Mouse (Mus musculus): ENCODE measurements around the gene Zfp663. TPM values are rescaled to one million over a fixed set of nuclear protein-coding genes. Genes with fewer than 3 reads are reported as not detected.

The Zfp663 gene
- 6.4 and 7.4 TPM in 2 replicates for polyA plus RNA-seq (2012; rRNA removed)

DNA sequence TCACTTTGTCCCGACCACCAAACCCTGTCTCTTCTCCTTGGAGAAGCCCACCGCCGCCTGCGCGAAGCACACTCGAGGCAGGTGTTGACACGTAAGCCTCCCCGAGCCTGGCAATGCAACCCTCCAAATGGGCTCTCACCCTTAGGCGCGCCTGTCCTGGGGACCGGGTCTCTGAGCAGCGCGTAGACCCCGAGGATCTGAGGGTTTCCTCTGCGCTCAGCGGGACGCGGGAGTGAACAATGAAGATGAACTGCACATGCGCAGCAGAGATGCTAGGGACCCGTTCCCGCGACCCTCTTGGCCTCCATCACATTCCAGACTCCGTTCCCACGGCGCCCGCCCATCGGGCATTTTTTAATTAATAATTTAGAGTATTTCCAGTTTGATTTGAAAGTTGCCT is at the start of gene Zfp663:
Gene Zfp663, minus strand, starts transcription at position 234 of the 400 bp plus-strand sequence.

DNA sequence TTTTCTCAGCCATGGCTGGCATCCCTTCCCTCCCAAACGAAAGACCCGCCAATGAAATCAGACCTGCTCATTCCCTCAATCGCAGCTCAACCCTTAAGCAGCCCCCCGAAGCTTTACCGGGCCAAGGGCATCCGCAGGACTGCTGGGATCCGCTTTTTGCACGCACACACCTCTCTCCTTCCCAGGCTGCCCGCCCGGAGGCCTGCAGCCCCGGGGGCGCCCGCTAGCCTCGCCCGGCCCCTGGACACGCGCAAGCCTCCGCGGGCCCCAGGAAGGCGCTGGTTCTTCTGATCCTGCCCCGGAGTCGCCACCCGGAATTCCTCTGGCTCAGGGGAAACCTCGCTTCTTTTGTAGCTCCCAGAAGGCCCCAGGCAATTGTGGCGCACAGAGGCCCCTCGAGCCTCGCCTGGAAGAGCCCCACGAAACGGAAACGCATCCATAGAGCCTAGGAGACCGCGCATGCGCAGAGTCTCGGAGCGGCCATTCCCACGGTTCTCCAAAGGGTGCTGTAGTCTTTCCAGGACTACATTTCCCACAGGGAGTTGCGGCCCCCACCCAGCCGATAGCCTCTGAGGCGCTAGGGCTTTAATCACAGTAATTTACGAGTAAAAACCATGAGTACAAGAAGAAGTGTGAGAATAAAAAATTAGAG is 19.4 kb upstream of the Zfp663 start, which contains the start of gene Zfp334:
Gene Zfp334, minus strand, starts transcription at position 416 of the 652 bp plus-strand sequence.

DNA sequence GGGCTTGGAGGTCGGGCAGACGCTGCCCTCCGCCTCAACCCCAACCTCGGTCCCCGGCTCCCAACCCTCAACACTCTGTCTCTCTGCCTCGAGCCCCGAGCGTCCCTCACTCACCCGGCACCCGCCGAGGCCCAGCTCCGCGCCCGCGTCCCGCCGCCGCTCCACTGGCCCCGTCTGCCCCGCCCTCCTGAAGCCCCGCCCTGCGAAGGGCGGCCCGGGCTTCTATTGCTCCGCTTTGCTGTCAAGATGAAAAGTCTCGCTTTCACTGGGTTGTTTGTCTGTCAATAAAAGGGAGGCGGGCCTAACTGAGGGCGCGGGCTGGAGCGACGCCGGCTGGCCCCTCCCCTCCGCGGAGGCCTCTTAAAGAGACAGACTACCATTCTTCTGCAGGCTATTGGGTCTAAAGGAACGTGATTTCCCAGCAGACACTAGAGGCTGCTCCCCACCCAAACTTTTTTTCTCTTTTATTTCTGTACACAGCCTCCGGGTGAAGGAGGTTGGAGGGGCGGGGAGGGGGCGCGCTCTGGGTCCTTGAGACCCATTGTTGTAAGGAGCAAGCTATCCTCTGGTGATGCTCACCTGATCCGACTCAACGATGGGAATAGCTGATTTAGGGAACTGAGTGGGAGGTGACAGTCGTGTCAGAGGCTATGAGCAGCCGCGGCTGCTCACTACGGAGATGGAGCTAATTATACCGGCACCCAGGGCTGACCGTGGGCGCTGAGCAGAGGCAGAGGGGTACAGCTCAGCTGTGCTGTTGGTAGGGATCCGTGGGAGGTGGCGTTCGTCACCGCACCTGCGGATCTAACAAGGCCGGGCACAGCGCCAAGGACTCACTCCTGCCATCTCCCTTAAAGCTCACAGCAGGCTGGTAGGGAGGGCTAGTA is 42.0 kb downstream of the Zfp663 start, which contains the start of gene Elmo2:
Gene Elmo2, minus strand, starts transcription at position 176 of the 887 bp plus-strand sequence.

Other genes with a start within 250 kb of the Zfp663 start
- 12.7 and 12.8 TPM in 2 replicates for gene Cdh22, start 133.9 kb downstream of the Zfp663 start, polyA plus RNA-seq (2012; rRNA removed)
- gene Slc35c2, start 80.9 kb downstream of the Zfp663 start, polyA plus RNA-seq (2012; rRNA removed) = 50.3 and 52.3 TPM in 2 replicates
- 98.4 and 98.8 TPM in 2 replicates for gene Elmo2, start 42.2 kb downstream of the Zfp663 start, polyA plus RNA-seq (2012; rRNA removed)
- 15.0 and 16.5 TPM in 2 replicates for gene Zfp334, start 19.5 kb upstream of the Zfp663 start, polyA plus RNA-seq (2012; rRNA removed)
- gene Ocstamp, start 31.7 kb upstream of the Zfp663 start, polyA plus RNA-seq (2012; rRNA removed) = 0.04 TPM in 2 replicates
- gene Slc13a3, start 104.5 kb upstream of the Zfp663 start, polyA plus RNA-seq (2012; rRNA removed) = 2.7 and 3.2 TPM in 2 replicates
- gene Trp53rka, start 124.6 kb upstream of the Zfp663 start, polyA plus RNA-seq (2012; rRNA removed) = 36.0 and 41.7 TPM in 2 replicates
- 2.4 and 4.3 TPM in 2 replicates for gene Slc2a10, start 135.1 kb upstream of the Zfp663 start, polyA plus RNA-seq (2012; rRNA removed)
- gene Eya2, start 226.3 kb upstream of the Zfp663 start, polyA plus RNA-seq (2012; rRNA removed) = 13.5 and 21.1 TPM in 2 replicates

Data from central nervous system, embryonic 14 days (tissue).